Mouse (Mus musculus): ENCODE results near the gene Tox2. TPM values are rescaled to one million over a fixed set of nuclear protein-coding genes. Genes with fewer than 3 reads are reported as not detected.

The Tox2 gene
- polyA plus RNA-seq, 1 experiment from 2014 or later = 3.0 TPM

DNA sequence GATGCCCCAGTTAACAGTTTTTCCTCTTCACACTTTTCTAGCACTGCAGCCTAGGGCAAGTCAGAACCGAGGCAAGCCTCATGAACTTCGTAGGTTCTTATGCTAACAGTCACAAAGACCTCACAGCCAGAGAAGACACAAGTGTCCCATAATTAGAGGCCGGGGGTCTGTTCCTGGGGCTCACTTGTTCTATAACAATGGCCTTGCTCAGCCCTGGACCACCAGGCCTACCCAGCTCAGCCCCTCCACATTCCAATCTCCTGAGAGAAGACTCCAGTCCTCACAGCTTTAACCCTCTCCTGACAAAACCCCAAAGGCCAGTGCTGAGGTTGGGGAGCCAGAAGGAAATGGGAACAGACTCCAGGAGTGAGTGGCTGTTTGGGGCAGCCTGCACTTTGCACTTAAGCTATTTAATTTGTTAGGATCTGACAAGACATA, 12.9 kb upstream of the Tox2 start:
- Histone ChIP-seq H3K9me3 (no peaks in the 10 kb centered on the region), H3K27ac (no peak overlapping the region), H3K4me1 (peaks cover 38% of the 10 kb centered on the region), H3K4me2 (no peak overlapping the region), H3K4me3 (no peak overlapping the region), H3K27me3 (0 out of 2 replicates have a peak, but pooled peaks cover 5% of the 10 kb centered on the region), H3K36me3 (no peaks in the 10 kb centered on the region), H3K9ac (no peak overlapping the region)
- WGBS = 7% methylated on average over 3 of the region's 3 CpGs
- ATAC-seq (ENCODE audit: insufficient number of reproducible peaks, insufficient read depth, low FRiP score, low TSS enrichment, low read depth) = no peak

GRCm38 (mm10) chr2:163192485-163192884, 10.4 kb upstream of the Tox2 start:
- 0 out of 2 replicates have a peak, but pooled peaks cover 10% of the 10 kb centered on the region for H3K27me3 ChIP-seq
- no peak overlapping the region for H3K9ac ChIP-seq
- WGBS = 63% methylated on average over 6 of the region's 6 CpGs
- no peak overlapping the region for H3K4me3 ChIP-seq
- no peaks in the 10 kb centered on the region for H3K36me3 ChIP-seq
- no peak overlapping the region for H3K27ac ChIP-seq
- H3K9me3 ChIP-seq = no peaks in the 10 kb centered on the region
- no peak overlapping the region for H3K4me2 ChIP-seq
- ATAC-seq (ENCODE audit: insufficient number of reproducible peaks, insufficient read depth, low FRiP score, low TSS enrichment, low read depth) = no peak
- H3K4me1 ChIP-seq = peaks cover 47% of the 10 kb centered on the region

GRCm38 (mm10) chr2:163194015-163194414, 8.9 kb upstream of the Tox2 start:
- Histone ChIP-seq H3K9me3 (no peaks in the 10 kb centered on the region), H3K4me2 (no peak overlapping the region), H3K4me1 (peaks cover 44% of the 10 kb centered on the region), H3K27ac (peak overlapping the region; percentile 24; the same call in 1 of the 2 replicates), H3K36me3 (no peaks in the 10 kb centered on the region), H3K9ac (no peak overlapping the region), H3K4me3 (no peak overlapping the region), H3K27me3 (0 out of 2 replicates have a peak, but pooled peaks cover 11% of the 10 kb centered on the region)
- 22% methylated on average over 2 of the region's 2 CpGs for WGBS
- no peak for ATAC-seq (ENCODE audit: insufficient number of reproducible peaks, insufficient read depth, low FRiP score, low TSS enrichment, low read depth)

DNA sequence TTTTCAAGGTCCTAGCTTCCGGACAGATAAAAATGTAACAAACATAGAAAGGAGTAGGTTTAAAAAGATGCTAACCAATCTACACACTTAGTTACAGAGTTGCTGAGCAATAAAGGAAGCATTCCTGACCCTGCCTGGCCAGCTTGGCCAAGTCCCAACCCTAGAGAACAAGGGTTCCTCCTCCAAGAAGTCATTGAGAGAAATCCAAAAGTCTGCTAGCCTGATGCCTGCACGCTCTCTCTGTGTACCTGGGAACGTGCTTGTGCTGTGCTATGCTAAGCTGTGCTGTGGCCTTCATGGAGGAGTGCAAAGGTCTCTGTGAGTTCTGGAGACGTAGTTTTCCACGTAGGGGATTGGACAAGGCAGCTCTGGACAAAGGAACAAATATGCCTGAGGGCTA, 8.4 kb upstream of the Tox2 start:
- Histone ChIP-seq H3K27me3 (0 out of 2 replicates have a peak, but pooled peaks cover 11% of the 10 kb centered on the region), H3K27ac (peak overlapping the region; percentile 24), H3K36me3 (no peaks in the 10 kb centered on the region), H3K4me2 (no peak overlapping the region), H3K9ac (no peak overlapping the region), H3K9me3 (no peaks in the 10 kb centered on the region), H3K4me3 (no peak overlapping the region), H3K4me1 (peaks cover 40% of the 10 kb centered on the region)
- 66% methylated on average over 5 of the region's 5 CpGs for WGBS
- ATAC-seq (ENCODE audit: insufficient number of reproducible peaks, insufficient read depth, low FRiP score, low TSS enrichment, low read depth) = no peak

DNA sequence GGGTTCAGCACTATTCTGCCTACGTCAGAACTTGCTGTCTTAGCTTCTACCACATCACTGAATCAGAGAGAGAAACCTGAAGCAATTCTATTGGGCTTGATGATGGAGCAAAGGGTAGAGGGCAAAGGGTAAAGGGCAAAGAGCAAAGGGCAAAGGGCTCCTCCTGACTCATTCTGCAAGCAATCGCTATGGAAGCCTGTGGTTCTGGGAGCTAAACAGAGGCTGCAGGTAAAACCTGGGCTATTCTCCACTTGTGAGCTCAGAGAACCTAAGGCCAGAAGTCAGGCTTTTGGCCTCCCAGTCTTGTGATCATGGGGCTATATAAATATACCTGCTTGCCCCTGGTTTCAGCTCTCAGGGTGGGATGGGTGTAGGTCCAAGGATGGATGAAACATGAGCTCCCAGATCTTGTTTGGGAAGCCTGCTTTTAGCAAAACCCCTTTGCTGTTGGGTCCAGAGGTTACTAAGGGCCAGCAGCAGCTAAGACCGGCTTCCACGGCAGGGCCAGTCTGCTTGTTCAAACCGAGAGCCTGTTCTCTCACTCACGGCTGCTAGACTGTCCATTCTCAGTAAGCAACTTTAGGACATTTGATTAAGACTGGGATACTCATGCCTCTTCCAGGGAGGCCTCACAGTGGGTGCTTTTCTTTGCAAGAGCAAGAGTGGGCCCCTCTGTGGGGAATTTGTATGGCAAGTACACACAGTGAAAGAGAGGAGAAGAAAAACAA, 7.7 kb upstream of the Tox2 start:
- ATAC-seq (ENCODE audit: insufficient number of reproducible peaks, insufficient read depth, low FRiP score, low TSS enrichment, low read depth) = no peak
- Histone ChIP-seq H3K9me3 (no peaks in the 10 kb centered on the region), H3K9ac (no peak overlapping the region), H3K27me3 (0 out of 2 replicates have a peak, but pooled peaks cover 14% of the 10 kb centered on the region), H3K27ac (no peak overlapping the region), H3K4me3 (no peak overlapping the region), H3K36me3 (no peaks in the 10 kb centered on the region), H3K4me2 (no peak overlapping the region), H3K4me1 (peaks cover 33% of the 10 kb centered on the region)
- 28% methylated on average over 6 of the region's 6 CpGs for WGBS

- ATAC-seq (ENCODE audit: insufficient number of reproducible peaks, insufficient read depth, low FRiP score, low TSS enrichment, low read depth) = no peak
- H3K27ac ChIP-seq = no peak overlapping the region
- 18% methylated on average over 6 of the region's 6 CpGs for WGBS
Measured at GRCm38 (mm10) chr2:163195834-163196145, 7.1 kb upstream of the Tox2 start.

GRCm38 (mm10) chr2:163201897-163202296, 1.0 kb upstream of the Tox2 start:
- 51% methylated on average over 8 of the region's 8 CpGs for WGBS
- Histone ChIP-seq H3K9ac (no peak overlapping the region), H3K4me1 (peaks cover 16% of the 10 kb centered on the region), H3K27me3 (peaks cover 60% of the 10 kb centered on the region), H3K9me3 (no peaks in the 10 kb centered on the region), H3K27ac (no peak overlapping the region), H3K4me3 (no peak overlapping the region), H3K36me3 (no peaks in the 10 kb centered on the region), H3K4me2 (peak overlapping the region; percentile 86)
- no peak for ATAC-seq (ENCODE audit: insufficient number of reproducible peaks, insufficient read depth, low FRiP score, low TSS enrichment, low read depth)

More at GRCm38 (mm10) chr2:163195834-163196145, 7.1 kb upstream of the Tox2 start:
- Histone ChIP-seq H3K9me3 (no peaks in the 10 kb centered on the region), H3K4me1 (peaks cover 32% of the 10 kb centered on the region), H3K27me3 (0 out of 2 replicates have a peak, but pooled peaks cover 13% of the 10 kb centered on the region), H3K4me2 (no peak overlapping the region), H3K9ac (no peak overlapping the region), H3K36me3 (no peaks in the 10 kb centered on the region), H3K4me3 (no peak overlapping the region)

- Histone ChIP-seq H3K36me3 (no peaks in the 10 kb centered on the region), H3K9me3 (no peaks in the 10 kb centered on the region), H3K27me3 (peaks cover 58% of the 10 kb centered on the region), H3K4me2 (peak overlapping the region; percentile 86), H3K4me1 (peaks cover 16% of the 10 kb centered on the region), H3K9ac (0 out of 2 replicates have a peak overlapping the region, but pooled peaks have one; percentile 58), H3K4me3 (peak overlapping the region; percentile 50), H3K27ac (no peak overlapping the region)
- ATAC-seq (ENCODE audit: insufficient number of reproducible peaks, insufficient read depth, low FRiP score, low TSS enrichment, low read depth) = no peak
- 11% methylated on average over 4 of the region's 4 CpGs for WGBS
Measured at GRCm38 (mm10) chr2:163202553-163202883, 407 bp upstream of the Tox2 start.

DNA sequence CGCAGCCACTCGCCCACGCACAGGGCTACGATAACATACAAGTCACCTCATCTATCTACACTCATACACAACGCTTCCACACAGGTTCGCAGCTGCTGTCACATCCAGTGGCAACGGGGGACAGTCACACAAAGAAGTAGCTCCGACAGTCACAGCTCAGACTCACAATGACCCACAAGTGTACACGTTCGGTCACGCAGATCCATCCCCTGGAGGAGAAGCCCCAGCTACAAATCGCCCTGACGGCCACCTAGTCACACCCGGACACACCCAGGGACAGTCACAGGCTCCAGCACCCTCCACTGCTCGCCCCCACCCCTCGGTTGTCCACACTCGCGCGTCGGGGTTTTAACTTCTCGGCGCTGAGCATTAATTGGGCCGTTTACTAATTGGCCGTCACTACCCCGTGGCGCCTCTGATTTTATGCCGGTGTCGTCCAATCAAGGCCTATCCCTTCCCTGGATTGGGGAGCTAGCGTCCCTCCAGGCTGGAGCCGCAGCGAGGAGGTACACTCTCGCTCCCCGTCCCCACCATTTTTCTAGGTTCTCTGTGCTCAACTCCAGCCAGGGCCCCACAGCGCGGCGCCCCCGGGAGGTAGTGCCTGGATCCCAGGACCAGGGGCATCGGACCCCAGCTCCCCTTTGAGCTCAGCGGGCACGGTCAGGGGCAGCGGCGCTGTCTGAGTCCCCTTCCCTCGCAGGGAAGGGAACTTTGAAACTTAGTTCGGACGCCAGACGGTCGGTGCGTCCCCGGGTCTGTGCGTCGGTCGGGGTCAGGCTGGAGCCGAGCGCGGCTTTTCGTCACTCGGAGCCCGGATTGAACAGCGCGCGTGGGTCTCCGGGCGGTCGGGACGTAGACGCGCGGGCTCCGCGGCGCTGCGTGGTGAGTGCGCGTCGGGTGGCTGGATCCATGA, 966 bp downstream of the Tox2 start:
- no peaks in the 10 kb centered on the region for H3K9me3 ChIP-seq
- no peak overlapping the region for H3K27ac ChIP-seq
- H3K9ac ChIP-seq = peak overlapping the region; percentile 66
- WGBS = 2% methylated on average over 75 of the region's 75 CpGs
- H3K4me1 ChIP-seq = peaks cover 16% of the 10 kb centered on the region
- peak overlapping the region; percentile 86 for H3K4me2 ChIP-seq
- H3K4me3 ChIP-seq = peak overlapping the region; percentile 50
- H3K36me3 ChIP-seq = no peaks in the 10 kb centered on the region
- ATAC-seq (ENCODE audit: insufficient number of reproducible peaks, insufficient read depth, low FRiP score, low TSS enrichment, low read depth) = peak; percentile 8
- peaks cover 68% of the 10 kb centered on the region for H3K27me3 ChIP-seq

- H3K4me3 ChIP-seq = peak overlapping the region; percentile 50
- H3K4me1 ChIP-seq = peaks cover 16% of the 10 kb centered on the region
- no peaks in the 10 kb centered on the region for H3K36me3 ChIP-seq
- peak overlapping the region; percentile 86 for H3K4me2 ChIP-seq
- H3K27me3 ChIP-seq = peaks cover 68% of the 10 kb centered on the region
- no peaks in the 10 kb centered on the region for H3K9me3 ChIP-seq
- H3K9ac ChIP-seq = peak overlapping the region; percentile 66
- WGBS = 1% methylated on average over 45 of the region's 45 CpGs
- no peak for ATAC-seq (ENCODE audit: insufficient number of reproducible peaks, insufficient read depth, low FRiP score, low TSS enrichment, low read depth)
- H3K27ac ChIP-seq = no peak overlapping the region
Measured at GRCm38 (mm10) chr2:163204548-163205261, 1.8 kb downstream of the Tox2 start.

- H3K9ac ChIP-seq = no peak overlapping the region
- no peak overlapping the region for H3K27ac ChIP-seq
- ATAC-seq (ENCODE audit: insufficient number of reproducible peaks, insufficient read depth, low FRiP score, low TSS enrichment, low read depth) = no peak
- H3K4me1 ChIP-seq = peaks cover 16% of the 10 kb centered on the region
- WGBS = 9% methylated on average over 6 of the region's 6 CpGs
- peak overlapping the region; percentile 86 for H3K4me2 ChIP-seq
- H3K36me3 ChIP-seq = no peaks in the 10 kb centered on the region
- H3K4me3 ChIP-seq = 0 out of 2 replicates have a peak overlapping the region, but pooled peaks have one; percentile 50
- no peaks in the 10 kb centered on the region for H3K9me3 ChIP-seq
- H3K27me3 ChIP-seq = peaks cover 65% of the 10 kb centered on the region
Measured at GRCm38 (mm10) chr2:163205262-163205647, 2.3 kb downstream of the Tox2 start.

Measured in embryonic facial prominence, embryonic 13.5 days (tissue).